Mouse (Mus musculus) CD4-positive helper T cell, adult 2 months (primary cell): ENCODE data around the gene Ccdc142.

Experiments used
- DNase-seq: peaks from one replicate; pipeline ENCODE4 v3.0.0-alpha.2; 2012; ENCODE audit warnings: low read depth, missing footprints, low spot score

The Ccdc142 gene

DNA sequence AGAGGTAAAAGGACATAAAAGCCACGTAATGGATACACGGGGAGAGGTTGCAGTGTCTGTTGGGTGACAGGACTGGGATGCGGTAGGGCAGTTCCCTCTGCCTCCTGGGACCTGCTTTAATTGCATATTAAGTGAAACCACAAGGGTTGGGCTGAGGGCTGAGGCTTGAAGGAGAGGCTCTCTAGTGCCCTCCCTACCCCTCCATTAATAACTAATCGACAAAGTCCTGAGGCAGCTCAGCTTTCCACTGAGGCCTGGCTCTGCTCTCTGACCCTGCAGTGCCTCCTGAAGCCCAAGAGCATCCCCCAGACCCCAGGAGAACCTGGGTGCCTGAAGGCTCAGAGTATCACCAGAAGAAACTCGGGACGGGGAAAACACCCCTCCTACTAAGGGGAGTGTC lies 16.9 kb upstream of the Ccdc142 start:
- no peak for DNase-seq

DNA sequence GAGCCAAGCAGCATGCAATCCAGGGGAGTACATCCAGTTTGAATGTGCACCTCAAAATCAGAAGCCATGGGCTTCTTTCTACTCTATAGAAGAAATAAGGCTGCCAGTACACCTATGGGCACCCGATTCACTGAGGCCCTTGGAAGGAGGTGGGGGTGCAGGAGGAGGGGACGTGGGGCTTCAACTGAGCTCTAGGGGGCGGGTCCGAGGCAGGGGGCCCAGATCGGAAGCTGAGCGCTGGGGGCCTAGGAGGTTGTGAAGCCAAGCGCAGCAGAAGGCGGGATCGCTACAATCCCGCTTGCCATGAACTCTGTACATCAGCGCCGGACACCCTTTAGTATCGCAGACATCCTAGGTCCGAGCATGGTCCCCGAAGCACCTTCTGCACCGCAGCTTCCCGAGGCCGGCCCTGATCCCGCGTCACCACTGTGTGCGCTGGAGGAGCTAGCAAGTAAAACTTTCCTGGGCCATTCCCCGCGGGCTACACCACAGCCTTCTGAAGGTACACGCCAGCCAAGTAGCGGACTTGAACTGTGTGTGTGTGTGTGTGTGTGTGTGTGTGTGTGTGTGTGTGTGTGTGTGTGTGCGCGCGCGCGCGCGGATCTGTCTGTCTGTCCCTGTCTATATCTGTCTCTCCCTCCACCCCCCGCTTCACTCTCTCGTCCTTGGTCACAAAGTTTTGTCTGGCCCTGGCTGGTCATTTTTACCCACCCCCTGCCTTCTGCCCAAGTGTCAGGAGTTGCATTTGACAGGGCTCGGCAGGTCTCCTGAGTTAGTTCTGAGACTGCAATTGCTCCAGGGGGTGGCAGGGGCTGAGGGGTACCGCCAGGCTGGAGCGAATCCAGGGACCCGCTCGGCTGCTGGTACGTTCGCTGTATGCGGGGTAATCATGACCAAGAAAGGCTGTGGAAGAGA lies 15.0 kb upstream of the Ccdc142 start, which contains the start of gene Lbx2:
TSS of gene Lbx2 (plus strand) at position 247 of the 915 bp plus-strand sequence.
- peak; percentile 52 for DNase-seq

DNA sequence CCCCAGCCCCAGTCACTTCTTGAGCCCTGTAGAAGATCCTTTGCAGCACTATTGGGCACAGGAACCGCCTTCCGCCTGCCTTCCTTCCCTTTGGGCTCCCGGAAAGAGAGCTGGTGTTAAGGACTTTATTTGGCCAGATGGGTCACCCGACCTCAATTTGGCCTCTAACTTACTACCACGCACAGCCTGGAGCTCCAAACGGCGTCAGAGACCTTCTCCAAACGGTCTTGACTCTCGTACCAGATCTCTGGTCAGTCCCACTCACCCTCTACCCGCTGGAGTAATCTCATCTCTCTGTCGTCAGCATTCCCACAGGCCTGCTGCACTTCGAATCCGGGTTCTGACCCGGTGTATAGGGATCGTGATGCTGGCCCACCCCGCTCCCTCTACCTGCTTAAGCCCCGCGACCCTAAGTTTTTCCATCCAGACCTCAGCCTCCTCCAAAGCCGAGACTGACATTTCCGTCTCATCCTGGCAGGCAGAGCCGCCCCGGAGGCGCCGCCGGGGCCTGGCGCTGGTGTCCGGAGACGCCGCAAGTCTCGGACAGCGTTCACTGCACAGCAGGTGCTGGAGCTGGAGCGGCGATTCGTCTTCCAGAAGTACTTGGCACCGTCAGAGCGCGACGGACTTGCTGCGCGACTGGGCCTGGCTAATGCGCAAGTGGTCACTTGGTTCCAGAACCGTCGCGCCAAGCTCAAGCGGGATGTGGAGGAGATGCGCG lies 14.0 kb upstream of the Ccdc142 start:
- no peak for DNase-seq

DNA sequence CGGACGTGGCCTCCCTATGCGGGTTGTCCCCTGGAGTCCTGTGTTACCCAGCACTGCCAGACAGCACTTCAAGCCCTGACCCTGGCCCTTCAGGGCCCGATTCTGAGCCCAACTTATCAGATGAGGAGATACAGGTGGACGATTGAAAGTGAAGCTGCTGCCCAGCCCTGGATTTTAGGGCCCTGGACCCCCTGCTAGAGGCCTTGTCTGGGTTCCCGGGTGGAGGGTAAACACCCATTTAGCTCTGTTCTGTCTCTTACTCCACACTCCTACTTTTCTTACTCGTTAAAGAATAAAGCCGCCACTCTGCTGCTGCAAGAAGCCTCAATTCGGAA lies 13.5 kb upstream of the Ccdc142 start:
- no peak for DNase-seq

DNA sequence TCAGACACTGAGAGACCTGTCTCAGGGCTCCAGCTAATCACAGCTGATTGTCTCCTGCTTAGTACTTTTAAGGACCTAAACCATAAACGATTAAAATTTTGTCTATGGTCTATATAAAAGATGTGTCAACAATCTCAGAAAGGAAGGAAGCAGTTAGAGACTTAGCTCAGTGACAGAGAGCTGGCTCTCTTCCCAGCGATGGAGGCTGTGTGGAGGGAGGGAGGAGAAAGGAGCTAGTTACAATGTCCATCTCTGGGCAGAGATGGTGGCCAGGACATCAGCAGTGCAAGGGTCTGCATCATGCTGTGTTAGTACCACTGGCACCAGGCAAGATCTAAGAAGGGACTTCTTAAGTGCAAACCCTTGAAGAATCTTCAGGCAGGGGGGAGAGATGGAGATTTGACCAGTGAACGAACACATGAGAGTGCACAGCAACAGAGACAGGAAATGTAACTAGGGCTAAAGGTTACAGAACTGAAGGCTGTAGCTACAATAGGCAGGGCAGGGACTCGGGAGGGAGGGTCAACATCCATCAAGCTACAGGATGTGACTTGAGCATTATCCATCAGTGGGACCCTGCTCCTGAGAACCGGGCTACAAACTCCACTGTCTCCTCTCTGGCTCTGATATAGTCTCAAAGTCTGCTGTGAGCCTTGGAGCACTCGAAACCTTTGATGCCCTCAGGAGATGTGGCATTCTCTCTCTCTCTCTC lies 8.8 kb upstream of the Ccdc142 start:
- DNase-seq = no peak

DNA sequence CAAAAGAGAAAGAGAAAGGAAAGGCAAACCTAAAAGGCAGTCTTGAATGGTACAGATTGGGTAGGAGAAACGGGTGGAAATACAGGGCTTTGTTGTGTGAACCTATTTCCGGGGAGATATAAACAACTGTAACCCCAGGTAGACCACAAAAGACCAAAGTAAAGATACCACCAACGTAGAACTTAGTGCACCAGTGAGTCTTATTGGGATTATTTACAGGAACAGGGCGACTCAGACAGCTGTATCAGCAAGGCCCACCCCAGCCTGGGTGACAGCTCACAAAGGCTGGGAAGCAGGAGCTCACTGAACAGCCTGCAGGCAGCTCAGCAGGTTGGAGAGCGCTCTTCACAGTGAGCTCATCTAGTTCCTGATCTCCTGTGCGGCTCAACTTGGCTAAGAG lies 5.4 kb upstream of the Ccdc142 start:
- DNase-seq = peak; percentile 90

DNA sequence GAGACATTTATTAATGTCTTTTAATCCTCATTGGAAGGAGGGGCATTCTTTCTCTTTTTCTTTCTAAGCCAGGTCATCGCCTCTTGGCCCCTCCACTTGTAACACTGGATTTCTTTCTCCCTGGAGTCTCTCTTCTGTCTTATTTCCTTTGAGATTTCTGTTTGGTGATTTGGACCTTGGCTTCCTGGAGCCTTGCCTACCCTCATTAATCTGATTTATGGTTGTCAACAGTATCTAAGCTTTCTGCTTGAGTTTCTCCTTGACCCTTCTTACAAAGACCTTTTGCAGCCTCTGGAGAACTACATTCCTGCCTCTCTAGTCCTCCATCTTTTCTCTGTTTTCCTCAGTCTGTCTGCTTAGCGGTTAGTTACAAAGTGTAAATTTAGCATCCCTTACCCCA lies 3.0 kb upstream of the Ccdc142 start:
- DNase-seq = no peak

DNA sequence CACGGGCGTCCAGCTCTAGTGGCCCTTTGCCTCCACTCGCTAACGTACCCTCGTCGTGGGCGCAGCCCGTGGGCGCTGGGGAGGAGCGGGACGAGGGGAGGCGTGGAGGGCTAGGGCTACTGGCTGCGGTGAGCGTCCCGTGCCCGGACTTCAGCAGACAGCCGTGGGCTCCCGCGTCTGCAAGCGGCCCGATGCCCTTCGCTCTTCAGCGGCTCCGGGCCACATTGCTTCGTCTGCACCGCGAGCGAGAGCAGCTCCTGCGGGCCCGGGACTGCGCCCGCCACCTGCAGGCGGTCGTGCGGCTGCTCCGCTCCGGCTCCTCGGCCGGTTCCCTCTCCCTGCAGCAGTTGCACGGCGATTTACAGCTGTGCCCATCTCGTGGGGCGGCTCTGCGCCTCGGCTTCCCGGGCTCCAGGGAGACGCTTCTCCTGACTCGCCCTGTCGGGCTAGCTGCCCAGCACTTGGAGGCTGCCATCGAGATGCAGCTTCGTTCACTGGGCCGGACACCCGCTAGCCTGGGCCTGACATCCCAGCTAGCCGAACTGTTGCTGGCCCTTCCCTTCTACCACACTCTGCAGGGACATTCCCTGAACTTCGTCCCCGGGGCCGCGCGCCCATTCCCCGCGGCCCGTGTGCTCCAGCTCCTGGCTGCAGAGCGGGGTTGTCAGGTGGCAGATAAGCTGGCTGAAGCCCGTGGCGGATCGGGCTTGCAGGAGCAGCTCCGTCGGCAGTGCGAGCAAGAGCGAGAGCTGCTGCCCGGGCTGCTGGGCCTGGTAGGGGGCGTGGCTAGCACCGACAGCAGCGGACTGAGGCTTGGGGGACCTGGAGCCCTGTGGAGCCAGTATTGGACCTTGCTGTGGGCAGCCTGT lies 521 bp downstream of the Ccdc142 start:
- DNase-seq = peak; percentile 84

DNA sequence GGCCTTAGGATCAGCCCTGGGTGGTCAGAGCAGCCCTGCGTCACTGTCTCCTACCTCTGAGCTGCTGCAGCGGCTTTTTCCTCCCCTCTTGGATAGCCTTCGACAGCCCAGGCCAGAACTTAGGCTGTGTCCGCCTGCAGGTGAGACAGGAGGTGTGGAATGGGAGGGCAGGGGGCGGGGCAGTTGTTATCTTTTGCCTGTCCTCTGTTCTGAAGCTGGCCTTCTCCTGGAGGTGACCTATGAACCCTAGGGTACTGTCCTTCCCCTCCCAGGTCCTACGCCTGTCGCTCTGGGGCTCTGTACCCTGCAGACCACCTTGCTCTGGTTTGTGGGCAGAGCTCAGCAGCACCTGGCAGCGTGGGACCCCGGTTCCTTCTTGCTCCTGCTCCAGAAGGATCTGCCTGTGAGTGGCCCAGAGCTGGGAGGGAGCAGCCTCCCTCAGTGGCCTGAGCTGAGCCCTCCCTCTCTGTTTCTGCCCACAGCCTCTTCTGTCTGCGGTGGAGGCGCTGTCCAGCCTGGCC lies 1.8 kb downstream of the Ccdc142 start:
- DNase-seq = no peak

DNA sequence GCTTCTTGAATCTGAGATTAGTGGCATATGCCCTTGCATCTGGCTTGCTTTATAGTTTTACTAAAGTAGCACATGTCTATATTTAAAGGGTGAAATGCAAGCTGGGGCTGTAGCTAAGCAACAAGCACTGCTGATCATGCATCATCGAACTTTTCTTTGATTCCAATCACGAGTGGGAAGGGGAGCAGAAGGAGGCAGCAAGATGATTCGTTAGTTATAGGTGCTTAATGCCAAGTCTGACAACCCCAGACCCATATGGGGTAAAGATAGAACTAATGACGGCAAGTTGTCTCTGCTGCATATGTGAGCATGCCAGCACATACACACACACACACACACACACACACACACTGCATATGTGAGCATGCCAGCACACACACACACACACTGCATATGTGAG lies 2.8 kb downstream of the Ccdc142 start:
- DNase-seq = no peak

DNA sequence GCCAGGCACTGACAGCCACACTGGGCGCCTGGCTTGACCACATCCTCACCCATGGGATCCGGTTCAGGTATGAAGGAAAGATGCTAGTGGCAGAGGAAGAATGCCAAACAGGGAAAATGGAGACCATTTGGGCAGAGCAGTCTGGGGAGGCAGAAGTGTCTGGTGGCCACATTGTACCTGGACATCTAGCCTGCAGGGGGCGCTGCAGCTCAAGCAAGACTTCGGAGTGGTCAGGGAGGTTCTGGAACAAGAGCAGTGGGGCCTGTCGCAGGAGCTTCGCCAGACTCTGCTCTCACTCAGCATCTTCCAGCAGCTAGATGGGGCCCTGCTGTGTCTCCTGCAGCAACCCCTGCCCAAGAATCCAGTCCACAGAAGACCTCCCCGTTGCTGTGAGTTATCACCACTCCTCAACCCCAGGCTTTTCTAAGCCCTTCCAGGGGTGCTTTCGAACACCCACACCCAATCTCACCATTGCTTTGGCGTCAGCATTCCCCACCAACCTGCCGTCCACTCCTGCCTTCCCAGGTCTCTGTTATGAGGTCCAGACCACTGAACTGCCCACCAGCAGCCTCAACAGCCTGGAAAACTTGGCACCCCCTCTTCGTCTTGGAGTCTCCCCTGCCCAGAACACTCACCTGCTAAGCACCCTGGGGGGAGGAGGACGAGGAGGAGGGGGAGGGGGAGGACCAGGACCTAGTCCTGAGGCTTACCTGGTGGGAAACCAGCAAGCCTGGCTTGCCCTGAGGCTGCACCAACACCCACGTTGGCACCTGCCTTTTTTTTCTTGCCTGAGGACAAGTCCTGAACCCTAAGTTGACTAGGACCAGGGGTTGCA lies 6.4 kb downstream of the Ccdc142 start:
- DNase-seq = peak; percentile 80

DNA sequence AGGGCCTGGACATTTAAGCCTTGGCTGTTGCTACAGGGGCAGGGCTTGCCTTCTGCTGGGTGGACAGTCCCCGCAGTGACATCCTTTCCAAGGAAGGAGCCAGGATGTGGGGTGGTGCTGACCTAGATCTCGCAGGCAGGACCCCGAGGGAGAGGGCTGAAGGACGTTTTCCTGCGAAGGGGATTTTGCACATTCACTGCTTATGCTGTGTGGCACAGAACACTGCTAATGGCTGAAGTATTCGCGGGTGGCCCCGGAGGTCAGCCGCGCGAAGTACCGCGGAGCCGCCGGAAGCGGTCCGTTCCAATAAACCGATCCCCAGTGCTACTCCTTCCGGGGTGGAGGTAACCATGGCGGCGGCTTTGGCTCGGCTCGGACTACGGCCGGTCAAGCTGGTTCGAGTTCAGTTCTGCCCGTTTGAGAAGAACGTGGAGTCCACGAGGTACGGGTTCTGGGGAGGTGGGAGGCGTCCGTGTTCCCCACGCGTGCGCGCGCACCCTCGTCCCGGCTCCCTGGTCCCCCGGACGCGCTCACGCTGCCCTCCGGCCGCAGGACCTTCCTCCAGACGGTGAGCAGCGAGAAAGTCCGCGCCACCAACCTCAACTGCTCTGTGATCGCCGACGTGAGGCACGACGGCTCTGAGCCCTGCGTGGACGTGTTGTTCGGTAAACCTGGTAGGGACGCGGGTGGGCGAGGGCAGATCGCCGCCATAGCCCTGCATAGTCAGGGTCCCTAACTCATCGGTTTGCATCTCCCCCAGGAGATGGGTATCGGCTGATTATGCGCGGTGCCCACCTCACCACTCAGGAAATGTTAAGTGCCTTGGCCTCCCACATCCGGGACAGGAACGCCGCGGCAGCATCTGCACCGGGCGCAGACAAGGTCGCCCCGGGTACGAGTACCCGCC lies 7.6 kb downstream of the Ccdc142 start, which contains the start of gene Mrpl53:
TSS of gene Mrpl53 (plus strand) at position 279 of the 907 bp plus-strand sequence.
- DNase-seq = peak; percentile 76

DNA sequence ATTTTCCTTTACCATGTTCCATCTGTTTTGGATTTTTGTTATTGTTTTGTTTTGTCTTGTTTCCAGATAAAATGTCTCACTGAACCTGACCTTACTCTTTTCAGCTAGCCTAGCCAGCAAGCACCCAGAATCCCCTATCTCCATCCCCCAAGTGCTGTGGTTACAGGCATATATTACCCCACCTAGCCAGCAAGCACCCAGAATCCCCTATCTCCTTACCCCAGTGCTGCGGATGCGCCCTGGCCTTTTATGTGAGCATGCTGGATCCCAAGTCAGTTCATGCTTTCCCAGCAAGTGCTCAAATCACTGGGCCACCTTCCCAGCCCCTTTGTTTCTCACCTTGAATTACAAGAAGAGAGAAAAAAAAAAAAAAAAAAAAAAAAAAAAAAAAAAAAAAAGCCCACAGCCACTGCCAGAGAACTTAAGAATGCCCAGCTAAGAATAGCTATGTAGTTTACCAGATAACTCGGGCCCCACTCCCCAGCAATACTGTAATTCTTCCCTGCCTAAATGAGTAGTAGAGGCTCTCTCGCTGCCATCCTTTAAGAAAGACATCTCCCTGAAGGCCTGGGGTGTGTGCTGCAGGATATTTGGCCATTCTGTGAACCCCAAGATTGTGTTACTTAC lies 10.2 kb downstream of the Ccdc142 start:
- DNase-seq = no peak

DNA sequence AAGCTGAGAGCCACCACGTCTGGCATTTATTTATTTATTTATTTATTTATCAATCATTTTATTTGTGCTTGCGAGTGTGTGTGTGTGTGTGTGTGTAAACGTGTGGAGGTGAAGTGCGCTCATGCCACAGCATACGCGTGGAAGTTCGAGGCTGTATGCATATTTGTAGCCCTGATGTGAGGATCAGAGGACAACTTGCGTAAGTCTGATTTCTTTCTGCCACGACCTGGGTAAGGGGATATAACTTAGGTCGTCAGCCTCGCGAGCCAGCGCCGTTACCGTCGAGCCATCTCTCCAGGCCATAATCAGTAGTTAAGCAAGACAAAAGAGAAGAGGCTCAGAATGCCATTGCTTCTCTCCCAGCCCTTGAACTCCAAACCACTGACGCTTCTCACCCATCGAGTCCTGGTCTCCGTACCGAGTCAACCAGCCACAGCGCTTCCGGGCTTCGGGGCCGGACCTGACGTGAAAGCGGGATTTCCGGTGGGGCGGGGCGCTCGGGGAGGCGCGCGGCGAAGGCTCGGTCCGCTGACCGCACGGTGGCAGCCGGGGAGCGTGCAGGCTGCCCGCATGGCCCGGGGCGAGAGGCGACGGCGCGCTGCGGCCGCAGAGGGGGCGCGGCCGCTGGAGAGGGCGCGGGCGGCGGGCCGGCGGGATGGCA lies 13.7 kb downstream of the Ccdc142 start, which contains the start of gene Mogs:
TSS of gene Mogs (plus strand) at position 486 of the 661 bp plus-strand sequence.
- peak; percentile 92 for DNase-seq

DNA sequence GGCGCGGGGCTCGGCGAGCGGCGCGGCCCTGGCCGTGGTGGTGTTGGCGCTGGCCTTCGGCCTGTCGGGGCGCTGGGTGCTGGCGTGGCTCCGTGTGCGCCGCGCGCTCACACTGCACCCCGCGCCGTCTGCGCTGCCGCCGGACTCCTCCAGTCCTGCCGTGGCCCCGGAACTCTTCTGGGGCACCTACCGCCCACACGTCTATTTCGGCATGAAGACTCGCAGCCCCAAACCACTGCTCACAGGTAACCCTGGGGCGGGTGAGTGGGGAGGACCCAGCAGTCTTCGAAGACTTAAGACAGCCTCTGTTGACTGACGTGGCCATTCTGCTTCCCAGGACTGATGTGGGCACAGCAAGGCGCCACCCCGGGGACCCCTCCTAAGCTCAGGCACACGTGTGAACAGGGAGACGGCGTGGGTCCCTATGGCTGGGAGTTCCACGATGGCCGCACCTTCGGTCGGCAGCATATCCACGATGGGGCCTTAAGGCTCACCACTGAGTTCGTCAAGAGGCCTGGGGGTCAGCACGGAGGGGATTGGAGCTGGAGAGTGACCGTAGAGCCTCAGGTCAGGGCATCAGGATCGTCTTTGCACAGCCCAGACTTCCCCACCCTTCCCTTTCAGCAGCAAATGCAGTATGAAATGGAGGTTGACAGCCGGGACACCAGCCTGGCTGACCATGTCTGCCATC lies 14.4 kb downstream of the Ccdc142 start:
- peak; percentile 72 for DNase-seq

DNA sequence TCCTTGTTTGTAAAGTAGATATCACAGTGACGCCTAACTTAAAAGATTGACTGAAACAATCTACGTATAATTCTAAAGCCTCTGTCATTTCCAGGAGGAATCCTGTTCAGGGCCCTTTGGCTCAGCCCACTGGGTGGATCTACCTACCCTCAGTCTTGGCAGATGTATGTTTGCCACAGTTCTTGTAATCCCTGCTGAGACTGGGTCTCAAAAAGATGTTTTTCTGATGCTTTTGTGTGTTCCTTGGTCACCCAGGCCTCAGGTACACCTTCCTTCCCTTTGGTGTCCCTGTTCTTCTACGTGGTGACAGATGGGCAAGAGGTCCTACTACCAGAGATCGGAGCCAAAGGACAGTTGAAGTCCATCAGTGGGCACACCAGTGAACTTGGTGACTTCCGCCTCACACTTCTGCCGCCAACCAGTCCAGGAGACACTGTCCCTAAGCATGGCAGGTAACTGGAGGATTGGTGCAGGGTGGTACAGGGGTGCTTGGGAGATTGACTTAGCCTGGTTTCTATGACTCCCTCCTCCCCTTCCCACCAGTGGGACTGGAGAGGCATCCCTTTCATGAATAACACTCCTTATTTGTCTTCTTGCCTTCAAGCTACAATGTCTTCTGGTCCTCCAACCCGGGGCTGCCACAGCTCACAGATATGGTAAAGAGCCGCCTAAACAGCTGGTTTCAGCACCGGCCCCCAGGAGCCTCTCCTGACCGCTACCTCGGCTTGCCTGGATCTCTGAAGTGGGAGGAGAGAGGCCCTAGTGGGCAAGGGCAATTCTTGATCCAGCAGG lies 15.2 kb downstream of the Ccdc142 start:
- no peak for DNase-seq

DNA sequence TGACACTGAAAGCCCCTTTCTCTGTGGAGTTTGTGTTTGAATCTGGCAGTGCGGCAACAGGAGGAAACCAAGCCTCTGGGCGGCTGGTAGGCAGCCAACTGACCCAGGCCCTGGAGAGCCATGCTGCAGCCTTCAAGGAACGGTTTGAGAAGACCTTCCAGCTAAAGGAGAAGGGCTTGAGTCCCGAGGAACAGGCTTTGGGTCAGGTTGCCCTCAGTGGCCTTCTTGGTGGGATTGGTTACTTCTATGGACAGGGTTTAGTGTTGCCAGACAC lies 15.7 kb downstream of the Ccdc142 start:
- no peak for DNase-seq
